Mouse (Mus musculus) T-helper 2 cell (primary cell): ENCODE measurements around the gene Ctsw.

Experiments used
- in situ Hi-C: fragments of 300-600 bp; cut with MboI, MseI; formaldehyde crosslinking; loops from one replicate; pipeline ENCODE4 v1.15.1; 2025; ENCODE audit warnings: high pct_unique_total_duplicates

The Ctsw gene

DNA sequence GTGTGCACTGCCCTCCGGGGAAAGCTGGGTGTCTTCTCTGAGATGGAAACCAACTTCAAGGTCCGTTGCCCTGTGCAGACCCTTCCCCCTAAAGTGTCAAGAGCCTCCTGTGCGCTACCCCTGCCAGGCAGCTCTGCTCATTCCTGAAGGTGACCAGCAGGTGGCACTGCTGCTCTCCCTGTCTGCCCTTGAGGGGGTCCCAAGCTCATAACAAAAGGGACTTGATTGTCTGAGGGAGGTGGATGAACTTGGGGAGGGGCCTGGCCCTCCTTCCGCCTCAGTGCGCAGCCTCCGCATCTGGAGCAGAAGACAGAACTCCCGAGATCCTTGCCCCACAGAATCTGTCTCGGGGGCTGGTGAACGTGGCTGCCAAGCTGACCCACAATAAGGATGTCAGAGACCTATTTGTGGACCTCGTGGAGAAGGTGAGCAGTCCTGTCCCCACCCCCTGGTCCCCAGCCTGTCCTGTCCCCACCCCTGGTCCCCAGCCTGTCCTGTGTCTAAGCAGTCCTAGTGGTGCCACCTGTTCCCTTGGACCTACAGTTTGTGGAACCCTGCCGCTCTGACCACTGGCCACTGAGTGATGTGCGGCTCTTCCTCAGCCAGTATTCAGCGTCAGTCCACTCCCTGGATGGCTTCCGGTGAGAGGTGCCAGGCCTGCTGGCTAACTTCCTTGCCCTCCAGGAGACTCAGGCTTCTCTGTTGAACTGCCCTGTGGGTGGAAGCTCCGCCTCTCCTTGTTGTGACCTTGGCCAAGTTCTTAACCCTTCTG is 4.3 kb downstream of the Ctsw start:
- in situ Hi-C loops: no loop called here

DNA sequence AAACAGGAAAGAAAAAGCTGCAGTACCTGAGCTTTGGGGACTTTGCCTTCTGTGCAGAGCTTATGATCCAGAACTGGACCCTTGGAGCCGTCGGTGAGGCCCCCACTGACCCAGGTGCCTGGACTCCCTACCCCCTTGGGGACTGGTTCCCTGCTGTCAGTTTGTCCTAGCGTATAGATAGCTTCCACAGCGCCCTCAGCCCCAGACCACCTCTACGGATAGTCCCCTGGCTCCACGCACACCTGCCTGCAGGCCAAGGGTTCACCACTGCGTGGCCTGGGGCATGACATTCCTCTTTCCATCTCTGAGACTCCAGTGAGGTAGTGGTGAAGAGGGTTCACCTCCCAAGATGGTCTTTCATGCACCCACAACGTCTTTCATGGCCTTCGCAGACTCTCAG is 5.1 kb downstream of the Ctsw start:
- in situ Hi-C loops: no loop called here

DNA sequence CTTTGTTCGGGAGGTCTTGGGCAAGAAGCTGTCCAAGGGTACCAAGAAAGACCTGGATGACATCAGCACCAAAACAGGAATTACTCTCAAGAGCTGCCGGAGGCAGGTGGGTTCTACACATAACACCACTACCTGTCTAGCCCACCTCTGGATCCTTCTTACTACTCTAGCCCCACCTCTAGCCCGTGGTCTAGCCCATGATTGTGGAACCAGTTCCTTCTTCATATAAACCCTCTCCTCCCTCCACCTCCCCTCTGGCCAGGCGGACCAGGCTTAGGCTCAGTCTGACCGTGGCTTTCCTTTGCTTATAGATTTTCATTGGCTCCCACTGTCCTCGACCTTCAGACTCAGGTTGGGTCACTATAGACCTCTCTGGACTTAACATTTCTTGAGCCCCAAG is 6.9 kb downstream of the Ctsw start:
- in situ Hi-C loops: no loop called here

DNA sequence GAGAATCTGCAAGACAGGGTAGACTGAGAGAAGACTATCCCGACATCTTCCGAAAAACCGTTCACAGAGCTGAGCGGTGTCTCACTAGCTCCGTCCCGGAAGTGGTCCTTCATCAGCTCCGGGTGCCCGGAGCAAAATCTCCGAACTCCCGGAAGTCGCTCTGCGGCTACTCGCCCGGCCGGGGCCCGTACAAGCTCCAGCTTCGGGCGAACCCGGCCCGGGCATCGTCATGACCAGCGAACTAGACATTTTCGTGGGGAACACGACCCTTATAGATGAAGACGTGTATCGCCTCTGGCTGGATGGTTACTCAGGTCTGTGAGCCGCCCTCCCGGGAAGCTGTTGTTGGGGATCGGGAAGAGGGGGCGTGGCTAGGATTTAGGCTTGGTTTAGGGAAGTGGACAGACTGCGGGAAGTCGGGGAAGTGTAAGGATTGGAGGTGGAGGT is 7.8 kb downstream of the Ctsw start, which contains the start of gene Fibp:
Fibp (plus strand) TSS at position 151 of the 447 bp plus-strand sequence.
- in situ Hi-C loops: no loop called here

DNA sequence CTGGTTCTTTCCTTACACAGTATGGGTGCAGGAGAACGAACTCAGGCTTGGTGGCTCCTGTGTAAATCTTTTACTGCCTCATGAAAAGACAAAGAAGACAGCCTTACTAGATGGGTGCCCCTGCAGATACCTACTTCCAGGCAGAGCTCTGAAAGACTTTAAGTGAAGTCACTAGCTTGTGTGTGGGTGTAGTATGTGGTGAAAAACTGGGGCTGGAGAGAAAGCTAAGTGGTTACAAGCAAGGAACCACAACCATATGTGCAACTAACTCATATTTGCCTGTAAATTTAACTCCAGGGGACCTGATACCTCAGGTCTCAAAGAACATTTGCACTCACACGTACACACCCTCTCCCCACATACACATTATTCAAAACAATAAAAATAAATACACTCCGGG is 8.4 kb downstream of the Ctsw start:
- in situ Hi-C loops: no loop called here

DNA sequence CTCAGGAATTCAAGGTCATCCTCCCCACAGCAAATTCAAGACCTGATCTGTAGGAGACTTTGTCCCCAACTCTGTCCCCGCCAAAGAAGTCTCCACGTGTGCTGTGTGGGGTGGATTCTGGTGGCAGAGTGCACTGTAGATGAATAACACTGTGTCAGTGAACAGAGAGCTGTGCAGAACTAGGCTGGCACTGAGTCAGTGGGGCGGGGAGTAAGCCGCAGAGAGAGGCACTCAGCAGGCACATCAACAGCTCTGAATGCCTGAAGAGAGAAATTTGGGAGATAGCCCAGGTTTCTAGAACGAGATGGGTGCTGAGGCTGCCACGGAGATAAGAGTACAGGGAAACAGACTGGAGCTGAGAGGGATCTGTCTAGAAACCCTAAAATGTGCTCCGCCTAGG is 9.3 kb downstream of the Ctsw start:
- in situ Hi-C loops: no loop called here

DNA sequence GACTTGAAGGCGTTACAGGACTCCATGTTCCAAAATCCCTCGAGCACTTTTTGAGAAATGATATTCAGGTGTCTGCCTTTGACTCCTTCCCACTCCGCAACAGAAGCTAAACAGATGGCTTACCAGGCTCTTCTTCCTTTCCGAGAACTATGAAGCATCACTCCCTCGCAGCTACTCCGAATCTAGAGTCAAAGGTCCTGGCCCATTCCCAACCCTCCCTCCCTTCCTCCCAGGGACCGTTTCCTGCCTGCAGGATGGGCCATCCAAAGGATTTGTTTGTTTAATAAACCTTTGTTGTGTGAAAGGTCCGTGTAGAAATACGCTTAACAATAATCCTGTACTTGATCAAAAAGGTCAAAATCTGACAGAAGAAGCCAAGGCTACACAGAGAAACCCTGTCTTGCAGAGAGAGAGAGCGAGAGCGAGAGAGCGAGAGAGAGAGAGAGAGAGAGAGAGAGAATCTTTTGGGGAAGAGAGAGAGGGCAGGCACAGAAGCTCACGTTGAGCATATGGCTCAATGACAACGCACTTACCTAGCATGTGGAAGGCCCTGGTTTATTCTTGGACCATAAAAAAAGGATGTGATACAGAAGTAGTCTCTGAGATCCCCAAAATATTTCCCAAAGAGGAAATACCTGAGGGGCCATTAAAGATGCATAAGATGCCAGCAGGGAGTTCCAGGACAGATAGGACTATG is 10.4 kb downstream of the Ctsw start, which contains the start of gene Ccdc85b:
Ccdc85b (minus strand) TSS at position 149 of the 697 bp plus-strand sequence.
- in situ Hi-C loops: no loop called here

DNA sequence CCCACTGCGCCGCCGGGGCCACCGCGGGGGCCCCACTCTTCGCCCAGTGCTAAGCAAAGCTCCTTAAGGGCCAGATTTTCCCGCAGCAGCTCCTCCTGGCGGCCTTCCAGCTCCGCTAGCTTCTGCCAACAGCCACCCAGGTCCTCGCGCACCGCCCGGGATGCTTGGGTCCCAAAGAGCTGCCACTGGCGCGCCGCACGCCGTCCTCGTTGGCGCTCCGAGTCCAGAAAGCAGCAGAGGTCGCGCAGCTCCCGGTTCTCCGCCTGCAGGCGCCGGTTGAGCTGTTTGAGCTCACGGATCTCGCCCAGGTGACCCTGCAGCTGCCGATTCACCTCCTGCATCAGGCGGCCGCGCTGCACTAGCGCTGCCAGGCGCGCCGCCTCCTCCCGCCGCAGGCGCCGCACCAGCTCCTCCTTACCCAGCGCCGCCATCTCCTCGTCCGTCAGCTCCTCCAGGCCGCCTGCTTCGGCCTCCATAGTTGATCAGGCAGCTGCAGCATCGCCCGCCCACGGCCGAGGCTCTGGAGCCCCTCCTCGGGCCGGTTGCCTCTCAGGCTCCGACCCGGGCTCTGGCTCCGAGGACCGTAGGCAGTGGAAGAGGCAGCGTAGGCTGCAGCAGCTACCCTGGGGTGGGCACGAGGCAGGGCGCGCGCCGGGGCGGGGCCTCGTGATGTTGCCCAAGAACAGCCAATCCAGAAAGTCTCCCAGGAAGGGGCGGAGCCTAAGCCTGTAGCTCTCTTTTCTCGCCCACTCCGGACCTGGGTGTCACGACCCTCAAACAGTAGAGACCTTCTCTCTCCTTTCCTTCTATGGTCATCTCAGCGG is 11.2 kb downstream of the Ctsw start:
- in situ Hi-C loops: no loop called here

DNA sequence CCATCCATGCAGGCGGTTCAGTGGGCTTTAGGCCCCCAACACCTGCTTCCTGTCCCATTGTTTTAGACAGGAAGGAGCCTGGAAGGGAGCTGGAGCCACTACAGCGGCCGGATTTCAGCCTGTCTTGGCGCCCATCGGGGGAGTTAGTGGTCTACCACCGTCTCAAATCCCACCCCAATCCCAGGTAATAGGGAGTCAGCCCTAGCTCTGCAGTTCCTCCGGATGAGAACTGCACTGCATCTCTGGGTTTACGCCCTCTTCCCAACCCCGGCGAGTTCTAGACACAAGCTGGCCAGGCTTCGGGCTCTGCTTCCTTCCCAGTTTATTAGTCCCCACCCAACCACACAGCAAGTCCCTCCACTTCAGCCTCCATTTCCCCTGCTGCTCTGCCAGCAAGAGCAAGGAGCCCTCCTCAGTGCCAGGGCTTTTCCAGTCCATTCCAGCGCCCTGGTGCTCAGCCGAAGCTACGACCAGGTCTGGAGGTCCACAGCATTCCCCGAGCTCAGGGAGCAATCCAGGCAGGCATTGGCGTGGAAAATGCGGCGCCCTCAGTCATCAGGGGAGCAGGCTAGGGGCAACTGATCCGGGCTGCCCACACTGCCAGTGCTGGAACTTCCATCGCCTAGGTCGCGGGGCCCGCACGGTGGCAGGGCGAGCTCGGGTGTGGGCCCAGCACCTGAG is 11.9 kb downstream of the Ctsw start:
- in situ Hi-C loops: no loop called here

DNA sequence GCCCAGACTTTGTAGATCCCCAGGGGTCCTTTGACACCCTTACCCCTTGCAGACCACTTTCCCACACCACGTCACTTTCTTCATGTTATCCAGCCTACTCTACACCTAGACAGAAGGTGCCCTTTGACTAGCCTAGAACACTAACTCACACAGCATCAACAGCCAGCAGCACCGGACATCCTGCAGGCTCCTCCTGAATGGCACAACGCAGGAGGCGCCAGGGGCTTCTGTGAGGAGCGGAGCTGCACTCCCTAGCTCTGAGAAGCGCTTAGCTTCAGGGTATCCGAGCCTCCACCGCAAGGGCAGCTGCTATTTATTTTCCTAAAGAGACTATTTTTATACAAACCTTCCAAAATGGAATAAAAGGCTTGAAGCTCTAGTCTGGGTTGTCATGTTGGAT is 12.7 kb downstream of the Ctsw start:
- in situ Hi-C loops: no loop called here

DNA sequence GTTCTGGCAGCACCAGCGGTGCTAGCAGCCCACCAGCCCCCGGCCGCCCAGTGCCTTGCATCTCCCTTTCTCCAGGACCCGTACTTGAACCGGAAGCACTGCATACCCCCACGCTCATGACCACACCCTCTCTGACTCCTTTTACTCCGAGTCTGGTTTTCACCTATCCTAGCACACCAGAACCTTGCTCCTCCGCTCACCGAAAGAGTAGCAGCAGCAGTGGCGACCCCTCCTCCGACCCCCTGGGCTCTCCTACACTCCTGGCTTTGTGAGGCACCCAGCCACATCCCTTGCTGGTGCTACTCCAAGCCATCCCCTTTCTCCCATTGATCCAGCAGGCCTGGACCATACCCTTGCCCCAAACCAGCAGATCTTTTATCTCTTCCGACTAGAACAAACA is 13.3 kb downstream of the Ctsw start:
- in situ Hi-C loops: no loop called here

DNA sequence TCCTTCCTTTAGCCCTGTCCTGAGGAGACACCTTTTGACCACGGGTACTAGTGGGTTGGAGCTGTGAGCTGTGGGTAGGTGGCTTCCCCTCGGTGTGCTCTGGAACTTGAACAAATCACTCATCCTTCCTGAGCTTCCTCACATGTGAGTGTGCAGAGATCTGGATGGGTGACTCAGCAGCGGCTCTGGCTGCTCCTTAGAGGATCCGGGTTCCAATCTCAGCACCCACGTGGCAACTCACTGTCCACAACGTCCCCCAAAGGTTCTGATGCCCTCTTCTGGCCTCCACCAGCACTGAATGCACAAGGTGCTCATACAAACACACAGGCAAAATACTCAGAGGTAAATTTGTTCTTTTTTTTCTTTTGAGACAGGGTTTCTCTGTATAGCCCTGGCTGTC is 16.5 kb downstream of the Ctsw start:
- in situ Hi-C loops: no loop called here

DNA sequence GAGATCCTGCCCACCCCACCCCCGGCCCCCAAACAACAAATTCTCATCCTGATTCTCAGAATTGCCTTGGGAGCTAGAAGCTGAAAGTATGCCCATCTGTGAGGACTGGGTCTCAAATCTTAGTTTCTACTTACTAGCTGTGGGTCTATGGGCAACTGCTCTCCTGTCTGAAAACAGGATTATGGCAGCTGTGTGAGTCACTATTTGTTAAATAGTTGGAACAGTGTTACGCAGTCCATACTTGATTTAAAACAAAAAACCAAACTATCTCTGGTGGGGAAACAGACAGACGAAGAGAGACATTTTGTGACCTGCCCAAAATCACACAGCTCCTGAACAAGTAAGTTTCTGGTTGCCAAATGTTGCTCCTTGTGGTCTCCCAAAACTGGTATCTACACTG is 18.6 kb downstream of the Ctsw start:
- in situ Hi-C loops: no loop called here

DNA sequence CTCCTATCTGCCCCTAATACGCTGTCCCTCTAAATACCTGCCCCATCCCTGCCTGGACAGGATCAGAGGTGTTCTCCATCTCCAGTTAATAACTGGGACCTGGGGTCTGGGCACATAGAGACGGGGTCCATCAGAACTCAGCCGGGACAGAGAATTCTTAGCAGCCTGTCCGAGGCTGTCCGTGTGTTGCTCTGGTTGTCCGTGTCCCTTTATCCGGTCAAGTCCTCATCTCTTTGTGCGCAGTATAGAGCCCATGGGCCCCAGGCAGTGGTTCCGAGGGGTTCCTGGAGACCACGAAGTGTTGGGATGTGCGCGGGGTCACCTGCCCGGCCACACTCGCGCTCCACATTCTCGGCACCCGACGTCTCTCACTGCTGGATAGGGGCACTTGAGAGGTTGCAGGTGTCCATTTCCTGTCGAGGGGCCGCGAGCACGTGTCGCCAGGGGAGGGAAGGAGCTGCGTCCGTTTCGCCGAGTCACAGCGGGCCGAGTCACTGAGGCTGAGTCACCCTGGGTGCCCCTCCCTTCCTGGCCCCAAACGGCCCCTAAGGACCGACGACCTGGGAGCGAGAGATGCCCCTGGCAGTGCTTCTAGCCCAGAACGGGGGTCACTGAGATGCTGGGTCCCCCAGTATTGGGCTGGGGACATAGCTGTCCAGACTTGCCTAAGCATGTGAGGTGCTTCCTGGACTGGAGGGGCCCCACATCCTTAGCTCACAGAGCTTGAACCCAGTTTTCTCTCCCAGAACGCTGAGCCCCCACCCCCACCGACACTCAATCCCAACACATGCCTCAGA is 19.8 kb downstream of the Ctsw start:
- in situ Hi-C loops: no loop called here

DNA sequence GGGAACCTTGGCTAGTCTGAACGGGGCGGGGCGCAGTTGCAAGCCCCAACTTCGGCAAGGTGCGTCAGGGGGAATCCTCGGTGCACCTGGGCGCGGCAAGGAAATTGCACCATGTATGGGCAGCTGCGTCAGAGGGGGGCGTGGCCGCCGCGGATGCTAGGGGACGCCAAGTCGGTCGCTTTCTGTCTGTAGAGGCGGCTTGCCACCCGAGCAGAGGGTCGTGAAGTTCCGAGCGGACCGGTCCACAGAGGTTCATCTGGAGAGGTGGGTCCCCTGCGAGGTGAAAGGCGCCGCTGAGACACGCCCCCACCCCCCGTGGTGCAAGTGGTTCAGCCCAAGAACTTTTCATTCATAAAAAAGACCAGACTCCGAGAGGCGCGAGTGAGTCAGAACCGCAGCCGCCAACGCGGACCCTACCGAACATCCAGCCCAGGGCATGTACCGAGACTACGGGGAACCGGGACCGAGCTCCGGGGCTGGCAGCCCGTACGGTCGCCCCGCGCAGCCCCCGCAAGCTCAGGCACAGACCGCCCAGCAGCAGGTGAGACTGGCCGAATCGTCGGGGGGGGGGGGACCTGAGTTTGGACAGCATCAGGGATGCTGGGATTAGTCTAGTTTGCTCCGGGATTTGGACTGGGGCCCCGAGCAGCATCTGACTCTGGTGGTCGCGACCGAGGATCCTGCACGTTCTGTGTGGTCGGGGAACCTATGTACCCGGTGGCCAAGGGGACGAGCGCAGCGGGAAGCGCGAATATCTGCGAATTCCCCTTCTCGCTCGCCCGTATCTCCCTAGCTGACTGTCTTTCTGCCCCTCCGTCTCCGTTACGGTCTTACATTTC is 20.6 kb downstream of the Ctsw start, which contains the start of gene Fosl1:
Fosl1 (plus strand) TSS at position 33 of the 839 bp plus-strand sequence.
- in situ Hi-C loops: no loop called here

DNA sequence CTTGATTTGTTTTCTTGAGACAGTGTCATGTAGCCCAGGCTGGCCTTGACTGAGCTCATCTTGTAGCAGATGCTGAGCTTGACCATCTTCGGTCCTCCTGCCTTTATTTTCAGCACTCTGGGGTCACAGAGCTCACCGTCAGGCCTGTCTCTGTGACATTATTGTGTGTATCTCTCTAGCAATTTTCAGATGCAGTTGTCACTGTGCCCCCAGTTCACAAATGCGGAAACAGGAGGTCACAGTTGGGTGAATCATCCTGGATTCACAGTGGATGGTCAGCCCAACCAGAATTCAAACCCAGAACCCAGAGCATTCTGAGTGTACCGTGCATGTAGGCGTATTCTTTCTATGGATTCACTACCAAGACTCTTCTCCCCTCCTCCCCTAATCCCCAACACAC is 22.6 kb downstream of the Ctsw start:
- in situ Hi-C loops: no loop called here

DNA sequence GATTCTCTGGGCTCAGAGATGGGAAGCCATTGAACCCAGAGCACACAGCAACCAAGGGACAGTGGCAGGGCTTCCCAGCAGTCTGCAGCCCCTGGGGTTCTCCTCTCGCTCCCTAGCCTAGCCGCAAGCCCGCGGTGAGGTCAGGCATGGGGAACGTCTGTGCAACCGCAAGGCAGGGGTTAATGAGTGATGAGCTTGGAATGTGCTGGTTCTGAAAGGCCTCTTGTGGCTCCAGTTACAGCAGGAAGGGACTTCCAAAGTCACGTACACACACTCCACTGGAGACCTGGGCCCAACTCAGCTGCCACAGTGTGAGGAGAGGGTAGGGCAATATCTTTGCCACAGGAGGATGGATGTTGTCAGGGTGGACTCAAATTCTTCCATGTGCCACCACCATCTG is 23.4 kb downstream of the Ctsw start:
- in situ Hi-C loops: no loop called here

DNA sequence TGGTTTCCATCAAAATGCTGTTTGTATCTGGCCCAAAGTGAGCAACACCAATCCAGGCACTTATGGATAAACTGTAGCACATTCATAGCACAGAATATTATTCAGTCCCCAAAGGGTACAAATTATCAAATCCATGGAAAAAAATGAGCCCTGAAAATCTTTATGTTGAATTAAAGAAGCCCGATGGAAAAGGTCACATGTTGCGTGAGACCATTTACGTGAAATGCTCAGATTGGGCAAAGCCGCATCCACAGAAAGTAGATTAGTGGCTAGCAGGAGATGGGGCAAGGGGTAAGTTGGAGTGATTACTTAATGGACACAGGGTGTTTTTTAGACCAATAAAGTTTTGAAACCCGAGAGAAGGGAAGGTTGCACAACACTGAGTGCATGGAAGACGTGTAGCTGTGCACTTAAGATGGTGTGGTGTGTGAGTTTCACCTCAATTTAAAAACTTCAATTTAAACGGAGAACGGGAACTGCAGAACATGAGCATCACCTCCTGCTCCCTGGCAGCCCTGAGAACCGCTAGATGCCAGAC is 23.9 kb downstream of the Ctsw start:
- in situ Hi-C loops: no loop called here

DNA sequence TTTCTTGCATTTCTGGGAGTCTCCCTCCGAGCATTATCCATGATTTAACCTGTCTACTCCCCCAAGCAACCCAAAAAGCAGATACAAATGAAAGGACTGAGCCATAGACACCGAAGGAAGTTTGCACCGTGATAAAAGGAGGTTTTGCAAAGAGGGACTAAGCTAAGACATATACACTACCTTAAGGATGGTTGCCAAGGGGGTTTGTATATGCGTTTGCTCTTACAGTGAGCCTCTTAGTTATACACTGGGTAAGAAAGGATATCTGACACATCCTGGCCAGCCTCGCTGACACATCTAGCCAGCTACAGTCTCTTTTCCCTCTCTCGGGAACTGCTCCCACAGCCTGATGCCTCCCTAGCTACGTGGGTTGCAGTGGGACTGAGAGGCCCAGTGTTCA is 34.4 kb downstream of the Ctsw start:
- in situ Hi-C loops: no loop called here
